Mouse (Mus musculus): ENCODE data around the gene Sestd1. TPM values are rescaled to one million over a fixed set of nuclear protein-coding genes. Genes with fewer than 3 reads are reported as not detected.

Sestd1 gene
- total and polyA plus RNA-seq, 2 experiments, result 0.80 to 1.6 TPM

DNA sequence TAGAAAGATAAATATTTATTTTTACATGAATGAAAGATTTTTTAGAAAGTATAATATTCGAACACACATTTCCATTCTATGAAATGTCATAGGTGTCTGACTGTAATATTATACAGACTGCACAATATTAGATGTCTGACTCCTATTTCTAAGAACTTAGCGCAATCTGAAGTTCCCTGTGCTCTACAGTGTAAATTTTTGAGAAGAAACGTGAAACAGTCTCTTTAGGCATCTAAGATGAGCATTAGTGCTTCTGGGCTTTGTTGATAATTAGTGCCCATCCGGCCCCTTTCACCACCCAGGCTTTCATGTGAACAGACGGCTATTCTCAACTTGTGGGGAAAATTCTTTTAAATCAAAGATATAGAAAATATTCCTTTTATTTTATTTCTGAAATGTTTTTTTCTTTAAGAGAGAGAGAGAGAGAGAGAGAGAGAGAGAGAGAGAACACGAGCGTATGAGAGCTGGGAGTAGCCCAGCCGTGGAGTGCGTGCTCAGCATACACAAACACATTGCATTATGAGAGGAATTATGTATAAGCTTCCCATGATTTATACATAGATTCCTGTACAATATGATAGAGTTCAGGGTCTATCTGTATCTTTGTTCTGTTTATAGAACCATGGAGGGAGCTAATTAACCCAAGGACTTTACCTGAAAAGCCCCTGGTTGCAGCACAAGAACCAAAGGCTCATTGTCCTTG is 21.4 kb upstream of the Sestd1 start:
- WGBS, result 67% methylated on average over 9 of the region's 9 CpGs
- no peak for DNase-seq (ENCODE audit: extremely low read depth, low read depth, low spot score)

DNA sequence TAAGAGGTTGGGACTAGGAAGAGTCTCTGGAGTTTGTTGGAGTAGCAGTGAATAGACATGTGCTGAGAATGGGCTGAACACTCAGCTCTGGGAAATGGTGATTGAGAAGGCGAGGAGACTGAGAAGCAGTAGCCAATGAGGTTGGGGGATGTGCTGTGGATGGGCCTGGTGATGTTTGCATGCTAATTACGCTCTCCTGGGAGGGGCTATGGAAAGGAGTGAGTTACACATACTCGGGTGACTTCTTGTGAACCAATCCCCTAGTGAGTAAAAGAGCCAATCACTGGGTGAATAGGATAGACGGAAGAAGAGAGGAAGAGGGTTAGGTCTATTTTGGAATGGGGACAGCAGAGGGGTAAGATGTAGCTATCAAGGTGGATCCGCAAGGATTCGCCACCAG is 9.3 kb upstream of the Sestd1 start:
- no peak for TF ChIP-seq CTCF (IDR thresholded peaks at IDR 0.05; ENCODE audit: low read depth, low read length)
- no peak for TF ChIP-seq POLR2A (IDR thresholded peaks at IDR 0.05; ENCODE audit: extremely low read depth, insufficient read depth, low read length)
- DNase-seq (ENCODE audit: extremely low read depth, low read depth, low spot score), result no peak
- Histone ChIP-seq H3K9ac (ENCODE audit: low read depth, low read length) (no peak overlapping the region), H3K79me2 (ENCODE audit: control insufficient read depth, insufficient read depth, low read length) (no peaks in the 10 kb centered on the region), H3K36me3 (ENCODE audit: control insufficient read depth, insufficient read depth, low read length) (no peaks in the 10 kb centered on the region), H3K4me1 (ENCODE audit: control insufficient read depth, insufficient read depth, low read length) (no peaks in the 10 kb centered on the region), H3K27ac (replicated peaks; ENCODE audit: insufficient read depth, low read depth, low read length) (no peak overlapping the region), H3K27me3 (ENCODE audit: control insufficient read depth, insufficient read depth, low read length) (no peaks in the 10 kb centered on the region; the same call in 1 of the 2 replicates), H3K4me3 (ENCODE audit: insufficient read depth, low read depth, low read length) (no peak overlapping the region)
- WGBS, result 73% methylated on average over 6 of the region's 6 CpGs

More for the DNA sequence above, 21.4 kb upstream of the Sestd1 start:
- no peaks in the 10 kb centered on the region for H3K36me3 ChIP-seq (ENCODE audit: control insufficient read depth, insufficient read depth, low read length)
- H3K4me3 ChIP-seq (ENCODE audit: insufficient read depth, low read depth, low read length), result no peak overlapping the region
- TF ChIP-seq POLR2A (IDR thresholded peaks at IDR 0.05; ENCODE audit: extremely low read depth, insufficient read depth, low read length) (no peak), CTCF (IDR thresholded peaks at IDR 0.05; ENCODE audit: low read depth, low read length) (no peak)
- no peaks in the 10 kb centered on the region for H3K27me3 ChIP-seq (ENCODE audit: control insufficient read depth, insufficient read depth, low read length)
- no peaks in the 10 kb centered on the region for H3K79me2 ChIP-seq (ENCODE audit: control insufficient read depth, insufficient read depth, low read length)
- H3K9ac ChIP-seq (ENCODE audit: low read depth, low read length), result no peak overlapping the region
- H3K27ac ChIP-seq (replicated peaks; ENCODE audit: insufficient read depth, low read depth, low read length), result no peak overlapping the region
- H3K4me1 ChIP-seq (ENCODE audit: control insufficient read depth, insufficient read depth, low read length), result no peaks in the 10 kb centered on the region

GRCm38 (mm10) chr2:77286755-77287154 is 6.4 kb upstream of the Sestd1 start:
- H3K27me3 ChIP-seq (ENCODE audit: control insufficient read depth, insufficient read depth, low read length), result no peaks in the 10 kb centered on the region; the same call in 1 of the 2 replicates
- H3K4me1 ChIP-seq (ENCODE audit: control insufficient read depth, insufficient read depth, low read length), result no peaks in the 10 kb centered on the region
- H3K4me3 ChIP-seq (ENCODE audit: insufficient read depth, low read depth, low read length), result no peak overlapping the region
- TF ChIP-seq POLR2A (IDR thresholded peaks at IDR 0.05; ENCODE audit: extremely low read depth, insufficient read depth, low read length) (no peak), CTCF (IDR thresholded peaks at IDR 0.05; ENCODE audit: low read depth, low read length) (no peak)
- no peak overlapping the region for H3K9ac ChIP-seq (ENCODE audit: low read depth, low read length)
- no peak overlapping the region for H3K27ac ChIP-seq (replicated peaks; ENCODE audit: insufficient read depth, low read depth, low read length)
- no peaks in the 10 kb centered on the region for H3K79me2 ChIP-seq (ENCODE audit: control insufficient read depth, insufficient read depth, low read length)
- WGBS, result 70% methylated on average over 2 of the region's 2 CpGs
- no peaks in the 10 kb centered on the region for H3K36me3 ChIP-seq (ENCODE audit: control insufficient read depth, insufficient read depth, low read length)
- DNase-seq (ENCODE audit: extremely low read depth, low read depth, low spot score), result no peak

DNA sequence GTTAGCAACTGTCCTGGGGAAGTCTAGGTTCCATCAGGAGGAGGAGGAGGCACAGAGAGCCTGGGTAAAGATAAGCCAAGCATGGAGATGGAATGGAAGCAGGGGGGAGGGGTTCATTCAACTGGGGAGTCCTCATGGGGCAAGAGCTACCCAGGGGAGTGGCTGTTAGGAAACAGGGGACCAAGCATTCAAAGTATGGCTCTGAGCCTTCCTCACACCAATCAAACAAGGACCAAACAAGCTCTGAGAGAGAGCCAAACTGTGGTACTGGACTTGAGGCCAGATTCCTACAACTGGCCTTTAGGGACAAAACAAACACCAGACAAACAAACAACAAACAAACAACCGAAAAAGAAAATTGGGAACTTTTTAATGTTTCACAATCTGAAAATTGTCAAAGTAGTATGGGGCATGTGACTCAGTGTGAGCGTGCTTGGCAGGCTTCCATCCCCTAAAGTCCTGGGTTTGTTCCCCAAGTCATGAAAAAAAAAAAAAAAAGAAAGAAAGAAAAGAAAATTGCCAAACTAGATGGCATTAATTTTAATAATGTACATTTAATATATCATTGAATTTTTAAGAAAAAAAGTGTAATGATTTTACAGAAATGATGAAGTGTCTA is 4.0 kb upstream of the Sestd1 start:
- WGBS, result 56% methylated on average over 2 of the region's 2 CpGs
- Histone ChIP-seq H3K79me2 (ENCODE audit: control insufficient read depth, insufficient read depth, low read length) (no peaks in the 10 kb centered on the region), H3K27ac (replicated peaks; ENCODE audit: insufficient read depth, low read depth, low read length) (peak overlapping the region; percentile 34; the same call in 1 of the 2 replicates), H3K9ac (ENCODE audit: low read depth, low read length) (no peak overlapping the region), H3K4me1 (ENCODE audit: control insufficient read depth, insufficient read depth, low read length) (no peaks in the 10 kb centered on the region), H3K27me3 (ENCODE audit: control insufficient read depth, insufficient read depth, low read length) (no peaks in the 10 kb centered on the region; the same call in 1 of the 2 replicates), H3K4me3 (ENCODE audit: insufficient read depth, low read depth, low read length) (no peak overlapping the region), H3K36me3 (ENCODE audit: control insufficient read depth, insufficient read depth, low read length) (no peaks in the 10 kb centered on the region)
- DNase-seq (ENCODE audit: extremely low read depth, low read depth, low spot score), result peak; percentile 18
- no peak for TF ChIP-seq CTCF (IDR thresholded peaks at IDR 0.05; ENCODE audit: low read depth, low read length)
- no peak for TF ChIP-seq POLR2A (IDR thresholded peaks at IDR 0.05; ENCODE audit: extremely low read depth, insufficient read depth, low read length)

DNA sequence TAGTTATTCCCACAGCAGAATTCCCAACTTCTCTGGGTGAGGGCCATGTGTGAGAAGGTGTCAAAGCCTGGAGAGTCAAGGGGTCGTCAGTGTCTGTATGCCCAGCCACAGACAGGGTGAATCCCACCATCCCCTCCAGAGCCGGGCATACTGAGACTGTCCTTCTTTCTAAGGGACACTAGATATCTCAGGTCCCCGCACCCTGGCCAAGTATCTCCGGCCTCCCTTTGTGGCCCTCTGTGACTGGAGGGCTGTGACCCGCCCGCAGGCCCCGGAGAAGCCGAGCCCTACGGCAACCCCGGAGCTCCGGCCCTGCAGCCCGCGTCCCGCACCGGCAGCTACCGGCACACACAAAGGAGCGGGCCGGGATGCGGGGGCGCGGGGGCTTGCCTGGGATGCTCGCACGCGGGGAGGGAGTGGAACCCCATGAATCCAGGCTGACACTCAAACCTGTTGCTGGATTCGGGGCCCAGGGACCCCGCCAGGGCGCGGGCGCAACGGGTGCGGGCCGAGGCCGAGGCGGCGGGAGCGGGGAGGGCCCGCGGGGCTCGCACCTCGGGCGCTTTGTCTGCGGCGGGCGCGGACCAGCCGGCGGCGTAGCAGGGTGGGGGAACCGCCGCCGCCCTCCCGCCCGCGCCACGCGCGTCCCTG is 406 bp downstream of the Sestd1 start:
- Histone ChIP-seq H3K4me3 (ENCODE audit: insufficient read depth, low read depth, low read length) (peak overlapping the region; percentile 67), H3K36me3 (ENCODE audit: control insufficient read depth, insufficient read depth, low read length) (no peaks in the 10 kb centered on the region), H3K27ac (replicated peaks; ENCODE audit: insufficient read depth, low read depth, low read length) (no peak overlapping the region), H3K9ac (ENCODE audit: low read depth, low read length) (peak overlapping the region; percentile 66), H3K4me1 (ENCODE audit: control insufficient read depth, insufficient read depth, low read length) (no peaks in the 10 kb centered on the region), H3K27me3 (ENCODE audit: control insufficient read depth, insufficient read depth, low read length) (no peaks in the 10 kb centered on the region), H3K79me2 (ENCODE audit: control insufficient read depth, insufficient read depth, low read length) (no peaks in the 10 kb centered on the region)
- no peak for DNase-seq (ENCODE audit: extremely low read depth, low read depth, low spot score)
- TF ChIP-seq POLR2A (IDR thresholded peaks at IDR 0.05; ENCODE audit: extremely low read depth, insufficient read depth, low read length), result no peak
- TF ChIP-seq CTCF (IDR thresholded peaks at IDR 0.05; ENCODE audit: low read depth, low read length), result no peak
- WGBS, result 4% methylated on average over 56 of the region's 57 CpGs

All from liver, adult 2 months (tissue).